Mouse (Mus musculus) thymus, postnatal 14 days (tissue): ENCODE results near the gene Bicc1.

ENCODE experiments used
- DNase-seq: peaks from one replicate; pipeline ENCODE4 v3.0.0; 2021

Bicc1 gene

GRCm38 (mm10) chr10:71156569-71156968 lies 2.9 kb downstream of the Bicc1 start:
- no peak for DNase-seq

- no peak for DNase-seq
These were observed 5.9 kb downstream of the Bicc1 start for GRCm38 (mm10) chr10:71153610-71154009.

DNA sequence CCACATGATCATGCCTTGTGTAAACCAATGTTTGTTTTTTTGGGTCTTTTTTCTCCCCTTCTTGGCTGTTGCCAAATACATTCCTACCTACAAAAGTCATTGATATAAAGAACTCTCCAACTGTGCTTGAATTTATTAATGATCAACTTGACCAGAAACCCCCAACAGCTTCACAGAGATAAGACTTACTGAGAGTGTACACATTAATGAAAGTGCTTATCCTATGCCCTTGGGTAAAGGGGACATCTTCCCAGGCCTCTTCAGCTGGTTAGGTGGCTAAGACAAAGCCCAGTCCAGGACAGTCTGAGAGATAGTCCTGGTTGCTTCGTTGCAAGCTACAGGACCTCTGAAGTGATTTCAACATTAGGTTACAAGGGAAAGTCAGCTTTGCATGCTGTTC lies 6.4 kb downstream of the Bicc1 start:
- no peak for DNase-seq

GRCm38 (mm10) chr10:71150486-71150885 lies 9.0 kb downstream of the Bicc1 start:
- no peak for DNase-seq

GRCm38 (mm10) chr10:71148951-71149603 lies 10.4 kb downstream of the Bicc1 start:
- no peak for DNase-seq

DNA sequence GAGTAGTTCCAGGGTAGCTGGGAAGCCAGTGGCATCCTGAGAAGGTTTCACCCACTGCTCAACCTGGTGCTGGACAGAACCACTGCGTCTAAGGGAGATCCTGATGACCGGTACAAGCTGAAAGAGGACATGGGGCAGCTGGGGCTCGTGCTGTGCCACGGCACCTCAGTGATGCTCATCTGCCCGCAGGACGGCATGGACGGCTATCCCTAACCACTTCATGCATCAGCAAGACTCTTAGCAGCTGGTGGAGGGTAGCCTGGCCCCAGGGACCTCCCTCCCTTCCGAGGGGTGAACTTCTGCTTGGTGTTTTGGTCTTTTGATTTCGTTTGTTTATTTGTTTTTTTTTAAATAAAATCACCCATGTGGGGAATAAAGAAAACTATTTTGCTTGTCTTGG lies 11.3 kb downstream of the Bicc1 start:
- no peak for DNase-seq

DNA sequence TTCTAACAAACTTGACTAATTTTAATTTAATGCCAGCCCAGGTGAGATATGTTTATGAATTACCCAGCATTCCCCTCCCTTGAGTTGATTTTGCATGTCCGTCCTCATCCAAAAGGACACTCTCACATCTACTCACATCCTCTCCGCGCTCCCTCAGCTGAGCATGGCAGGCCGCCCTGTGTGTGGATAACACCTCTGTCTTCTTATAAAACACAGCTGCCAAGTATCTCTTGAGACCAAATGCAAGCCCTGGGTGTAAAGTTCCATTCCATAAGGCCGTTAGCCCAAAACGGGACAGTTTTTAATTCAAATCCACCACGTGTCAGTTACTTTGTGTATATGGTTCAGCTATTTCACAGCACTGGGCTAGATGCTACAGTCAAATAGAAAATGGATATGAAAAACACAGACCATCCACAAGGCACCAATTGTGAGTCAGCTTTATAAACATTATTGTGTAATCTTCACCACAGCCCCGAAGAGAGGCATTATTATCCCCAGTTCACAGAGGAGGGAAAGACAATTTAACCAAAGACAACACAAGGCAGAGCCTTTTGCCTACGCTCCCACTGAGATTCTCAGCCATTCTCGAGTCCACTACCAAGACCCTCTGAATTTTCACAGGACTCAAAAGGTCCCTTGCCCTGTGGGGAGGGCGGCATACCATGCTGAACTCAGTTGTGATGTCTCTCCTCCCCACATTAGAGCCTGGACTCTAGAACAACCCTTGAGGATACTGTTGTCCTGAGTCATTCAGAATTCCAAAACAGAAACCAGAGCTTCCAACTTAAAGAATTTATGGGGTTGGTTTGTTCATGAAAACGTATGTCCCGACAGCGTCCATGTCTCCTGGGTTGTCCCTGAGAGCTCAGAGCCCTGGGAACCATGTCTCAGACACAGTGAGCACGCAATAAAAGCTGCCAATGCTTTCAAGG lies 12.6 kb downstream of the Bicc1 start:
- no peak for DNase-seq

DNA sequence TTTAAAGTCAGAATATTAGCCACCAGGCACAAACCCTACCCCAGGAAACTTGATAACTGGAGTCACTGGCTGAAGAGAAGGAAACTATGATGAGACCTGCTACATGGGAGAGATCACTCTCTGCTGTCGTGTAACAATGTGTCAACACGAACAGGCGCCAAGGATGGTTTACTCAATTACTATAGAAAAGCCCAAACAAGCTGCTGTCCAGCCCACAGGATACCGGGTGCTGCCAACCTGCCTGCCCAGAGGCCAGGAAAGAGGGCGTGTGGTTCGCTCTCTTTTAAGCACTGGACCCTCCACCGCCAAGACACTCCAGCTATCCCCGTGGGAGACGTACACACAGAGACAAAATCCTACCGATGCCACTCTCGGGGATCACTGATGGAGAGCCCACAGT lies 13.7 kb downstream of the Bicc1 start:
- DNase-seq, result no peak

- DNase-seq, result no peak
These were observed 15.3 kb downstream of the Bicc1 start for GRCm38 (mm10) chr10:71144191-71144590.

DNA sequence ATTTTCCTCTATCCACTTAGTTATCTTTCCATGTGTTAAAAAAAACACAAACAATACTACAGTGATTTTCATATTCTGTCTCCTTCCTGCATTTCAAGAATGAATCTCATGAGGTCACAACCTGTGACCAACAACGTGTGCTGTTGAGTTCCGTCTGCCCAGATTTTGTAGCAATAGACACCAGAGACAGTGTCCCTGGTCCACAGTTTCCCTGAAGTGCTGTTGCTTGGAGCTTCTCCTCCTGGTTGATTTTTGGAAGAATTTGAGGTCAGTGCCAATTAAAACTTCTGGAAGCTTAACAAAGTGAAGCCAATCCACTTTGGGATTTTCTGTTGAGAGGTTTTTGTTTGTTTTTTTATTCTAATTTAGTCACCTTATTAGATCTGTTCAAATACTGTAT lies 16.9 kb downstream of the Bicc1 start:
- no peak for DNase-seq

DNA sequence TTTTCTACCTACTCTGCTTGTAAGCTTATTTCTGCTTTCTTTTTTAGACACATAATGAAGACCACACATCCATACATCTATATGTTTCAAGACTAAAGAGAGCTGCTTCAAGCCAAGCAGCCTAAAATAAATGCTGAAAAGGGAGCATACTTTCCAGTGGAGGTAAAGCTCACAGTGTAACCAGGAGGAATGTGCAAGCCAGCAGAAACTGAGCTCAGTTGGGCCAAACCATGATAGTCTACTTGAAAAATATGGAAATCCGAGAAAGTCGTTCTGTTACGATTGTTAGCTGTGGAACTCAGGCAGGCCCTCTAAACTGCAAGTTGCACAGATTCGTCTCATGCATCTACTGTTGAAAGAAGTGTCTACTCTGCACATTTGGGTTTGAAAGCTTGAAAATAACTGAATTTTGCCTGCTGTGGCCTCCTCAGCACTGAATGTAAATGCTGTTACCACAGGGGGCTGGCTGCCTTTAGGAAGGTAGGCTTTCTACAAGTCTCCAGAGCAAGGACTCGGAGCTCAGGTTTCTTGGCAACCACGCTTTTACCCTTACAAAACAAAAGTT lies 19.1 kb downstream of the Bicc1 start:
- no peak for DNase-seq

DNA sequence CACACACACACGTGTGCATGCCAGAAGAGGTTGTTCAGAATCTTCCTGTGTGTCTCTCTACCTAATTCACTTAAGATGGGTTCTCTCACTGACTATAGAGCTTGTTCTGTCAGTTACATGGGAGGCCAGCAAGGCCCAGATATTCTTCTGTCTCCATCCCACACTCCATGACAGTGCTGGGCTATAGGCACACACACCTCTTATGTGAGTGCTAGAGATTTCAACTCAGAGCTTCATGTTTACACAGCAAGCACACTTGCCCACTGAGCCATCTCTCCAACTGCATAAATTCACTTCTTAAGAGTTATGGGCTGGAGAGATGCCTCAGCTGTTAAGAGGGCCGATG lies 20.7 kb downstream of the Bicc1 start:
- no peak for DNase-seq

GRCm38 (mm10) chr10:71138132-71138851 lies 21.2 kb downstream of the Bicc1 start:
- DNase-seq, result no peak

GRCm38 (mm10) chr10:71137606-71138005 lies 21.9 kb downstream of the Bicc1 start:
- DNase-seq, result no peak

- DNase-seq, result no peak
These were observed 28.2 kb downstream of the Bicc1 start for GRCm38 (mm10) chr10:71131333-71131732.

GRCm38 (mm10) chr10:71130261-71130660 lies 29.2 kb downstream of the Bicc1 start:
- DNase-seq, result no peak

- no peak for DNase-seq
These were observed 31.6 kb downstream of the Bicc1 start for GRCm38 (mm10) chr10:71127951-71128331.

GRCm38 (mm10) chr10:71127278-71127950 lies 32.1 kb downstream of the Bicc1 start:
- no peak for DNase-seq

- no peak for DNase-seq
These were observed 35.5 kb downstream of the Bicc1 start for GRCm38 (mm10) chr10:71123974-71124373.

DNA sequence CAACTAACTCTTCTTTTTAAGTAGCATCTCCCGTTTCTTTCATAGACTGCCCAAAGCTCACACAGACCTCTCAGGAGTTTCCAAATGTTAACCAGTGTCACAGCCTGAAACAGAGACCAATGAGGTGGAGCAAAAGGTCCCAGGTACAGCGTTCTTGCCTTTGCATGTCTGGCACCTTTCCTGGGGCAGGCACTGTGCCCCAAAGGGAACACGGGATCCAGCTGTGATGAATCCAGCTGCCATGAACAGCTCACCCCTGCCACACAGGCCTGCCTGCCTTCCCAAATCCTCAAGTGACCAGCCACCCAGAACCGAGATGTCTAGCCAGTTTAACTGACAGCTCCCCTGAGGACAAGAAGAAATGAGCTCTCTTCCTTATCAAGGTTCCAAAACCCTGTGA lies 36.1 kb downstream of the Bicc1 start:
- no peak for DNase-seq

GRCm38 (mm10) chr10:71122480-71122879 lies 37.0 kb downstream of the Bicc1 start:
- no peak for DNase-seq

- DNase-seq, result no peak
These were observed 38.7 kb downstream of the Bicc1 start for GRCm38 (mm10) chr10:71120769-71121165.
